Mouse (Mus musculus) G1E (cell line): ENCODE data around the gene Slit1.

ENCODE experiments used
- CTCF ChIP-seq: IDR thresholded peaks from 2 replicates; pipeline ENCODE4 v1.5.1; 2012; ENCODE audit warnings: low read depth, low read length, inconsistent platforms, mixed read lengths
- GATA1 ChIP-seq: IDR thresholded peaks from 2 replicates; pipeline ENCODE4 v1.6.1; 2012; ENCODE audit warnings: borderline replicate concordance, low read length, inconsistent platforms, mixed read lengths
- GATA2 ChIP-seq: IDR thresholded peaks from 2 replicates; pipeline ENCODE4 v1.6.1; 2012; ENCODE audit warnings: low read depth, low read length, inconsistent platforms, borderline replicate concordance
- POLR2AphosphoS5 ChIP-seq: IDR thresholded peaks from 2 replicates; pipeline ENCODE4 v1.6.1; 2012; ENCODE audit warnings: low read depth, low read length, inconsistent platforms; ENCODE audit not compliant: insufficient replicate concordance
- TAL1 ChIP-seq: conservative IDR thresholded peaks from 2 replicates; pipeline ENCODE4 v1.6.1; 2012; ENCODE audit warnings: low read depth, low read length, inconsistent platforms, mixed read lengths

DNA sequence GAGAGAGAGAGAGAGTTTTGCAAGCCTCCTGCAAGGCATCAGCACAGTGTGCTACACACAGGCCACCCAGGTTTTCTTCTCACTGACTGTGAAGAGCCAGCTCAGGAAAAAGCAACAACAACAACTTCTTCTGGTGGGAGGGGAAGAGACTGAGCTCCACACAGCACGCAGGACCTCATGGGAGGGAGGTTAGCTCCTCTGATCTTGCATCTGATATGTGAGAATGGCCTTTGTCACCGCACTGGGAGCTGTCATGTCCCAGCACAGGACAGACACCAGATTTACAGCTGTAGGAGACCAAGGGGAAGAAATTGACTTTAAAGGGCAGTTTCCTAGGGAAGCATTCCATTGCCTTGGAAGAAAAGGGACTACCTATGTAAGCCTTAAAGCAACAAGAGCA, 20.1 kb downstream of the Slit1 start:
- TF ChIP-seq GATA2 (no peak), CTCF (no peak), TAL1 (no peak), GATA1 (no peak), POLR2AphosphoS5 (no peak)
